Mouse (Mus musculus): Measurements from ENCODE around the gene Rnpep.

Gene Rnpep

DNA sequence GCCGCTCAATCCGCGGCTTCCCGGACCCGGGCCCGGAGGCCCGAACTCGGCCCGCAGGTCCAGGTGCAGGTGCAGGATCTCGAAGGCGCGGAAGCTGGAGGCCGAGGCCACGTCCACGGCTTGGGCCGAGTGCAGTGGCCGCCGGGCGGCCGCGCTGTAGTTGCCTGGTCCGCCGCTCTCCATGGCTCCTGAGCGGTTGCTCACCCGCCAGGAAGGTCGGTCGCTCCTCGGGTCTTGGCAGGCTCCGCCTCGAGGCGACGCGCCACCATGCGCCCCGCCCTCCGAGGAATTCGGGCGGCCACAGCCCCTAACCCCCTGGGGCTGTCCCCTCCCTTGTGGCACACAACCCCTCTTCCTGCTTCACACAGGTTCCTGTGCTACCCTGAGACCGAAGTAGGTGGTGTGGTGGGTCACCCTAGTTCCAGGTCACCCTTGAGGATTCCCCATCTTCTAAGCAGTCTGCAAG, at the start of gene Rnpep:
Rnpep (minus strand) TSS at position 259 of the 466 bp plus-strand sequence.
- peak; percentile 81 to 87 for DNase-seq

DNA sequence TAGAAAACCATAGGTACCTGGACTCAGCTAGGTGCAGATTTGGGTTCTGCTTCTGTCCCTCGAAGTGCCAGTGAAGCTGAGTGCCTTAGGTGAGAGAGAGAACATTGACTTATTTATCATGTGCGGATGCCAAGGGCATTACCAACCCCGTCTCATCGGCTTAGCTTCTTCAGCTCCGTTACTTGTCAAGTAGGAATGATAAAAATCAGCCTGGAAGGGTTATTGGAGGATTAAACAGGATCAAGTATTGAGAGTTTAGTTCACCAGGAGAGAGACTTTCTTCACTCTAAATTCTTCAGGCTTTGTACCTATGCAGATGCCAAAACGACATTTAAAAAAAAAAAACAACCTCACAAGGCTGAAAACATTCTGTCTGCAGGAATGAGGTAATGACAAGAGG, 46.7 kb upstream of the Rnpep start:
- no peak for DNase-seq

DNA sequence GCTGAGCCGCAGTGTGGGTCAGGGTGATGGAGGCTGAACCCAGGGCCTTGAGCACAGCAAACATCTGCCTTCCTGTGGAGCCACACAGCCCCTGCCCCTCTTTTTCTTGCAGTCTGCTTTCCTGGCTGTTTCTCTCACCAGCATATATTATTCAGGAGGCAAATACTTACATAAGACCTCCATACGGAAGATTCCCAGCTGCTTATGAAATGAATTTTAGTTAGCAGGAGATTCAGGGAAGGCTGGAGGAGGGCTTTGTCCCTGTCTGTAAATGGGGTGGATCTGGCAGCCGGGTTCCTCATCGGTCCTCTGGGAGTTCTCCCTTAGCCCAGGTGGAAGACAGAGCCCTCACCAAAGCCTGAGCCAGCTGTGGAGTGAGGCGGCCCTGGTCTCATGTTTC, 44.5 kb upstream of the Rnpep start:
- no peak for DNase-seq

DNA sequence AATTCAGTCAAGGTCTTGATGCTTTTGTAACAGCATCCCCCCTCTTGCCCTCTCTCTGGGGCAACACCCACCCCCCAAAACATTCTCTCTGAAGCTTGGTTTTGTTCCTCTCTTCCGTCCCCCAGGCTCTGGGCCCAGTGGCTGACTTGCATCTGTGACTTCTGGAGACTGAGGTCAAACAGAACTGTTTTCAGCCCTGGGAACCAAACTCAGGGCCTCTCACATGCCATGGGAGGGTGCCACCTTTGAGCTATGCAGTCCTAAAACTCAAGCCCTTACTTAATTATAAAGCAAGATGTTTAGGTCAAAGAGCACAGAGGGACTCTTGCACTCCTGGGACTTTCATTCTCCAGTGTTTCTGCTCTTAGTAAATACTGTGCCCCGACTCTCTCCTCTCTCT, 42.0 kb upstream of the Rnpep start:
- DNase-seq, result no peak

DNA sequence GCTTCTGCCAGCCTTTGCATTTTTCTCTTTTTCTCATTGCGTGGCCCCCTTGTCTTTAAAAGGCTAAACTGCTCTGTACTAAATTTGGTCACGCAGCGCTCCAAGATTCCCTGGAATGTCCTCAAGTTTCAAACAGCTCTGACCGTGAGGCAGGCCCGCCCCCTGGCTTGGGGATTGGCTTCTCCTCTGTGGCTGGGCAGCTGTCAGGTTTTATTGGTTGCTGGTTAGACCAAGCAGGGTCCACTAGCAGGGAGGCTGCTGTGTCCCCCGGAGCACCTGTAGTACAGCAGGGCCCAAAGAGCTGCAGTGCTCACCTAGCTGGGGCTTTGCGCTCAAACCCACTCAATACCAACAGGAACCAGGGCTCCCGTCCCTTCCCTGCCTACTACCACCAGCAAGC, 40.7 kb upstream of the Rnpep start, which contains the start of gene Lmod1:
Lmod1 (plus strand) TSS at position 237 of the 400 bp plus-strand sequence.
- peak; percentile 79 to 89 for DNase-seq

DNA sequence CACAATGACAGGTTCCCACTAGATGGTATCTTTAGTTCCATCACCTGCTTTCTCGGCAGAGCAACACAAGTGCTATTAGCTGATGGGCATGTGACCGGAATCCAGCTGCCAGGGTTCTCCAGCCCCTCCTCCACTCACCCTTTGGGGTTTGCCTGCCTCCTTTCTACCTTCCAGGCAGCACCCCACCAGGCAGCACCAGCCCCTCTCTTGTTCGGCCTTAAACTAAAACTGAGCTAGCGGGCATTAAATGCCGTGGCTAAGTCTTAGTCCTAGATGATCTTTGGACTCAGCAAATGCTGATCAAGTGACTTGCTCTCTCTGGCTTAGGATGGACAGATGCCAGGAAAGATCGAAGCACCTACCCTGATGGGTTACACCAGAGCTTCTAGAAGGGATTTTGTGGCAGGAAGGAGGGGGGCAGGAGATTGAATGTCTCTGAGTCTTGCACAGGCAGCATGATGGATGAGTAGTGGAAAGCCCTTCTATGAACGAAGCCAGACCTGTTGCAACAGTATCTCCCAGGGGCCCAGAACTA, 39.5 kb upstream of the Rnpep start:
- no peak for DNase-seq

DNA sequence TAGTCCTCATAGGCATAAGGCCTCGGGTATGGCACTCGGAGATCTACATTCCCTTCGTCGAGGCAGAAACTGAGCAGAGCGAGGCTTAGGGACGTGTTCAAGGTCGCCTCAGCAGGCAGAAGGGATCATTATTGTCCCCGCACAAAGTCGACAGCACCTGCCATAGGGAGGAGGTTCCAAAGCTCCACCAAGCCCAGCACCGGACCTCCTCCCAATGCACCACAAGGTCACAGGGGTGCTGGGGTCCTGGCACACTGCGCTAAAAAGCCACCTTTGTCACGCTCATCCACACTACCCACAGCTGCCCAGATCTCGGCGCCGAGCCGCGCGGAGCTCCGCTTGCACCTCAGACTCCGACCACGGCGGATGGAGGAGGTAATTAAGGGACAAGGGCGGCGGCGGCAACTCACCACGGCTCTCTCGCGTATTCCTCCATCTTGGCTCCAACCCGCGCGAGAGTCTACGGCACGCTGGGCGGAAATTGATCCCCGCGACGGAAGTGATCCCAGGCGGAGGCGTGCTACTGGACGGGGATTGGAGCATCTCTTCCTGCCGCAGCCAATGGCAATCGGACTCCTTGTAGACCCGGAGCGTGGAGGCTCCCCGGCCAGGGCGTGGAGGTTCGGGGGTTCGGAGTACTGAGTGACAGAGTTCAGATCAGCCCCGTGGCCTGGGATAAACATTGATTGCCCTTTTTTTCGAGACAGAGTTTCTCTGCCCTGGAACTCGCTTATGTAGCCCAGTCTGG, 29.6 kb upstream of the Rnpep start, which contains the start of gene Timm17a:
Timm17a (minus strand) TSS at position 495 of the 748 bp plus-strand sequence.
- peak; percentile 94 to 97 for DNase-seq

DNA sequence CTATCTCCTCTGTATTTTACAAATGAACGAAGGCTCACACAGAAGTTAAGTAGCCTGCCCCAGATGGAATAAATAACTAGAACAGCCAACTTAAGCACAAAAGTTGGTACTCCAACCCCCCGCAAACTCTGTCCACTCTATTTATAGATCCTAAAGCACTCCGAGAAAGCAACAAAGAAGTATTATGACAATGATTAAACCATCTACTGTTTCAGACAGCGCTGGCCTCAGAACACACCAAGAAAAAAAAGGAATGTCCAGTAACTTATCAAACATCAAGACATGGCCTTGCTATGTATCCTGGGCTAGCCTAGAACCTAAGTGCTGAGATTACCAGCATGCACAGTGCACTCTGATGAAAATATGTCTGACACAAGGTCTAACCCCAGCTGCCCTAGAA, 28.3 kb upstream of the Rnpep start:
- no peak for DNase-seq

- DNase-seq, result peak in 1 of 2 experiments; percentile 19
These were observed 27.5 kb upstream of the Rnpep start for GRCm38 (mm10) chr1:135311356-135311755.

- DNase-seq, result no peak
These were observed 7.0 kb upstream of the Rnpep start for GRCm38 (mm10) chr1:135290908-135291307.

DNA sequence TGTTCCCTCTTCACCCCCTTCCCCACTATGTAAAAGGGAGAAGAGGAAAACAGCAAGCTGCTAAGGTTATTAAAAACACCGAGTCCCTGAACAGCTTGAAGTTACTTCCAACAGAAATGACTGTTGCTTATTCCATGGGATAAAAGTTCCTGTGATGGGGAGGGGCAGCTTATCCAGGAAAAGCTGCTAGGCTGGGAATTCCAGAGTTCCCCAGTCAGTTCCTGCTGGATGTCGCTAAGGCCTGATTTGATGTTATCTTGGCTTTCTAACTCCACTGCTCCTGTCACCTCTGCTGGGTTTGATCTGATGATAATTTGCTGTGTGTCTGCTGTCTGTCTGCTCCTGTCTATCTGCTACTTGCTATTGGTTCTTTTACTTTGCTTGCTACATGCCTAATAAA, 2.4 kb upstream of the Rnpep start:
- DNase-seq, result no peak

GRCm38 (mm10) chr1:135283287-135283825, 528 bp downstream of the Rnpep start:
- DNase-seq, result peak in 1 of 2 experiments; percentile 56

- no peak for DNase-seq
These were observed 1.2 kb downstream of the Rnpep start for GRCm38 (mm10) chr1:135282536-135283286.

DNA sequence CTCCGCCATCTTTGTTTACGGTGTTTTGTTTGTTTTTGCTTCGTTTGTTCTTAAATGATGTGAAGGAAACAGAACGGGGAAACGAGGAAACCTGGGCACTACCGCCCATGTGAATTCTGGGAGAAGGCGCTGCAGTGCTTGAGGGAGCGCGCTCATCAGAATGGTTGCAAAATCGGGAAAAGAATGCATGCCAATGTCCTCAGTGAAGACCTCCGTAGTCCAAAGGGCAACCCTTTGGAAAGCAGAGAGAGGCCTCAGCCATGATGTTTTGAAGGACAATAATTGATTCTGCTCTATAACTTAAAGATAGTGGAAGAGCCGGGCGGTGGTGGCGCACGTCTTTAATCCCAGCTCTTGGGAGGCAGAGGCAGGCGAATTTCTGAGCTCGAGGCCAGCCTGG, 2.0 kb downstream of the Rnpep start:
- DNase-seq, result no peak

GRCm38 (mm10) chr1:135280646-135281045, 3.2 kb downstream of the Rnpep start:
- DNase-seq, result peak; percentile 59 to 67

DNA sequence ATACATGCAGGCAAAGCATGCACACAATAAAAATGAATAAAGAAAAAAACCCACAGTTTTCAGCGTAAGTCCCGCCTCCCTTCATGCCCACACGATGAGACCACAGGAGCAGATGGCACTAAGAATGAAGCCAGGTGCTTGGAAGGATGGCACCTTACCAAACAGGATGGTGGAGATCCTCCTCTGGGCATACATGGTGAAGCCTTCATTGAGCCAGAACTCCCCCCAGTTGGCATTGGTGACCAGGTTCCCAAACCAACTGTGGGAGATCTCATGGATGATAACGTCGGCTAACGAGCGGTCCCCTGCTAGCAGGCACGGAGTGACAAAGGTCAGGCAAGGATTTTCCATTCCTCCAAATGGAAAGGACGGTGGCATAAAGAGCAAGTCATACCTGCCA, 12.5 kb downstream of the Rnpep start:
- DNase-seq, result no peak

DNA sequence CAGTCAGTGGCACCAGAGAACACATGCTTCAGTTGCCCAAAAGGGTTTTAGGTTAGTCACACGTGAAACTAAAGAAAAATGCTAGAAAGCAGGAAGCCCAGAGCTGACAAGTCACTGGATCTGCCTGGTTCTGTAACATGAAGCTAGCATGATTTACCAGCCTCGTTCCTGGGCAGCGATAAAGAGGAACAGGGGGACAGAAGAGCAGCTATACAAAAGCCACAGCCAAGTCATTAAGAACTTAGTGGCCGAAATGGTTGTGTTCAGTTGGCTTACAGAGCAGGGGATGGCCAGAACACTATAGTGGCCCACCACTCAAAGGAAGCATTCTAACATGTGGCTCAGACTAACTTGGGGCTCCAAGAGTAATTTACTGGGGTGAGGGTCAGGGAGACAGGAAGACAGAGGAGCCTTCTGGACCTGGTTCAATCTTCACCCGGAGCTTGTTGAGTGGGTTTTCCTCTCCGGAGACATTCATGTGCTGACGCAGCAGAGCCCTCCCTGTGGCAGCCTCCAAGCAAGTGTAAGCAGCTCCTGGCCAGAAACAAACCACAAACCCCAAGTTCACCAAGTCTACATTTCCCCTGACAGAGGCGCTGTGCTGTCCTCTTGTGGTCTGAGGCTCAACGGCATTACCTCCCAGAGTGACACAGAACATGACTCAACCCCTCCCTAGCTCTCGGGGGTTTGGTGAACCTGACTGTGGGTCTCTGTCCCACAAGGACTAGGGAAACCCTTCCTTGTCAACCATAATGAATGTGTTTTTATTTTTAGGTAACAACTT, 16.0 kb downstream of the Rnpep start:
- DNase-seq, result no peak

GRCm38 (mm10) chr1:135265834-135266233, 18.1 kb downstream of the Rnpep start:
- no peak for DNase-seq

- DNase-seq, result peak; percentile 29 to 47
These were observed 20.6 kb downstream of the Rnpep start for GRCm38 (mm10) chr1:135263316-135263715.

DNA sequence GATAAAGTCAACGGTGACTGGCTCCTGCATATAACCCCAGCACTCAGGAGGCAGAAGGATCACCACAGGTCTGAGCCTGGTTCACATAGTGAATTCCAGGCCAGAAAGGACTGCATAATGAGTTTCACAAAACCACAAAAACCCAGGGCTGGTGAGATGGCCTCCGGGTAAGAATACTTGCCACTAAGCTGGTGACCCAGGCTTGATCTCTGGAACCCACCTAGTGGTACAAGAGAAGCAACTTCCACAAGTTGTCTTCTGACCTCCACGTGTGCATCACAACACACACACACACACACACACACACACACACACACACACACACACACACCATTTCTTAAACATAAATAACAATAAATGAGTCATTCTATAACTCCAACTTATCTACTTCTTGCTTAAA, 21.6 kb downstream of the Rnpep start:
- DNase-seq, result no peak

DNA sequence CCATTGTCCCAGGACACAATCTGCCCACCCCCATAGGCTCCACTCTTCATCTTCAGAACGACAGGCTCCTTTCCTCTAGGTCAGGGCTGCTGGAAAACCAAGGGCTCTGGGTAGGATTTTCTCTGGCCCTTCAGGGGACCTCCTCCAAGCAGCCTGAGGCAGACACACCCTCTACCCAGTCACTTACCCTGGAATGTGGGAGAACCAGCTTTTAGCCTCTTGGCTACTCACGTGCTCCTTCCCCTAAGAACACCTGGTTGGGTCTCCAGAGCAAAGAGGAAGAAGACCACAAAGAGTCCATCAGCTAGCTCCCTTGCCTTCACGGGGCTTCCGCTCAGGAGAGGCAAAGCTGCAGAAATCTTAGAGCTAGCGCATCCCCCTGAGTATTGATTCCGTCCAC, 23.0 kb downstream of the Rnpep start:
- DNase-seq, result no peak

DNA sequence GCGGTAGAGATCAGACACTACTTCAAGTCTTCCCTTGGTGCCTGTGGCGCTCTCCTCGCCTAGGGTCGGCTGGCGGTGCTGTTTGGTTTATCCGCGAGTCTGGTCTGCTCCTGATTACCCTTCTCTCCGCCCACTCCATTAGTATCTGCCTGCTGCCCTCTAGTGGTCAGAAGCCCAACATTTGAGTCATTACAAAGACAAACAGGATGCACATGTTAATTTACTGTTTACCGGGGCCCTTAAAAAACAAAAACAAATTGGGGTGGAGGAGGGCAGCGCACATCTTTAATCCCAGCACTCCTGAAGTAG, 24.8 kb downstream of the Rnpep start:
- DNase-seq, result peak; percentile 88 to 91
